Mouse (Mus musculus) thymus, postnatal 25 days (tissue): ENCODE data around the gene Diras1.
A peak's percentile ranks its signal among the peaks of the same experiment; 100 is the strongest.

Source experiments
- DNase-seq: peaks from one replicate; pipeline ENCODE4 v3.0.0; 2022

The Diras1 gene

DNA sequence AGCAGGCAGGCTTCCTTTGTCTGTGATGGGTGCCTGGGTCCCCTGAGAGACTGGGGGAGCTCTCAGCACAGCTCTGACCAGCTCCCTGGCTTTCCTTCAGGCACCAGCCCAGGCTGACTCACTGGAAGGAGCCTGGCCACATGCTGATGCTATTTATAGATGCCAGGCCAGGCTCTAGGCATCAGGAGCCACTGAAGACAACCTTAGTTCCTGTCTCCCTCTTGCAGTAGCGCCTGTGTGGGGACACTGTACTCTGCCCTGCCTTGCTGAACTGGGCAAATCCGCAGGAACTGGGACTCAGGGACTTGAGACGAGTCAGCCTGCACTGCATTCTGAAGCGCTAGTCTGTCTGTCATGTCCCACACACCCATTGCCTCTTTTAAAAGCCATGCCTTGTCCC, 1.9 kb upstream of the Diras1 start:
- no peak for DNase-seq

DNA sequence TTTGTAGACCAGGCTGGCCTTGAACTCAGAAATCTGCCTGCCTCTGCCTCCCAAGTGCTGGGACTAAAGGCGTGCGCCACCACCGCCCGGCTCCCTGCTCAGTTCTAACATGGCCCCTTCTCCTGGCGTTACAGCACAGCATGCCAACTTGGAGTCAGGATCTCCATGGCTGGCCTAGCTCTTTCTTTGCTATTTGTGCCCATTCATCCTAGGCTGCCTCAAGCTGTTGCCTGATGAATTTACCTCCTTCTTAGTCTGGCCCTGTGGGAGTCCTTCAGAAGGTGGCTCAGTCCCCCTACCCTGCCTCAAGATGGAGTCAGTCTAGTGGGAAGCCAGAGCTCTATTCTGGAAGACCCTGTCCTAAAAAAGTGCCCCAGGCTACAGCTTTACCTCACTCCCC, 1.4 kb upstream of the Diras1 start:
- DNase-seq, result no peak

DNA sequence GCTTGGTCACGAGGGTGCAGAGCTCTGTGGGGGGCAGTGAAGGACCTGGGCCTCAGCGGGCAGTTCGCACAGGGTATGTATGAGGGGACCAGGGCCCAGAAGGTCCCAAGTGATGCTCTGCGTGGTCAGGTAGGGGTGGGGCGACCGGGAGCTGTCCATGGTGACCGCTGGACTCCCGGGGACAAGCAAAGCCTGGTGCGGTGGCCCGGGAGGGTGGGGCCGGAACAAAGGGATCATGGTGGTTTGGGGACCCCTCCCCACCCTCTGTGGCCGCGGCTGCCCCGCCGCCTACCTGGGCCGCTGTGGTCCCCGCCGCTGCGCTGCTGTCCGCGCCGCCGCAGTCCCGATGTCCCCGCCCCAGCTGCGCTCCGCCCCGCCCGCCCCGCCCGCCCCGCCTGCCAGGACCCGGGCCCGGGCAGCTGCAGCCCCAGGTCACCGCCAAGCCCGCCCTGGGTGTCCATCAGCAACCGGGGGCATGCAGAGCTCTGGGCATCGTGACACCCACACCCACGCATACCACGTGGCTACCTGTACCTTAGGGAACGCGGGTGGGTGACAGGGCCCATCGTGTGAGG, 328 bp downstream of the Diras1 start:
- no peak for DNase-seq

DNA sequence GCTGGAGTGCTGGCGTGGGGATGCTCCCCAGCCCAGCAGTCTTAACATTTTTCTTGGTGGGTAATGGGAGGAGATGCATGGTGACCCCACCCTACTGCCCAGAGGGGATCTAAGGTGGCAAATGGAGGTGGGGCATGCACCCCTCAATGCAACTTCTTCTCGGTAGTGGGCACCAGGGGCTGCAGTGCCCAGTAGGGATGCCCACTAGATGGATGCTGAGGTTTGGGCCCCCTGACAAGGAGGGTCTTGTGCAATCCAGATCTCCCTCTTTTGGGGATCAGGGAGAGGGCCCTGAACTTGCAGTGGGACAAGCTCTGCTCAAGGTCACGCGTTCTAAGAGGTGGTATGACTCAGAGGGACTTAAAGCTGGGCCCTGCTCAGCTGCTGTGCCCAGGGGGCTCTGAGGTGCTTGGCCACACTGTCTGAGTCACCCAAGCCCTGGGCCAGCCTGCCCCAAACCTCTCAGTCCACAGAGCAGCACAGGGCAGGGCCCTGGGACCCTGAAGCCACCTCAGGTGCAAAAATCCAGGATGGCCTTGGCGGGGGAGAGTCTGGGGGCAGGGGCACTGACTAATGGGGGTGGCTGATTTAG, 1.0 kb downstream of the Diras1 start:
- DNase-seq, result no peak

DNA sequence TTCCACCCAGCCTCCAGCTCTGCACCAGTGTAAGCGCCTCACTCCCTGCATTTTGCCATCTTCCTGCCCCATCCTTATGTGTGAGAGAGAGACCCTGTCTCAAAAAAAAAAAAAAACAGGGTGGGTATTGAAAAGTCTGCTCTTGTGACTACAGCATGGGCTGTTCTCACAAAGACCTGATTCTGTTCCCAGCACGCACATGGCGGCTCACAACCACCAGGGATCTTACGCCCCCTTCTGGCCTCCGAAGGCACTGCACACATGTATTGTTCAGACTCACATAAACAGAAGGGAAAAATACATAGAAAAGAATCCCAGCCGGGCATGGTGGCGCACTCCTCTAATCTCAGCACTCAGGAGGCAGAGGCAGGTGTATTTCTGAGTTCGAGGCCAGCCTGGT, 2.7 kb downstream of the Diras1 start:
- DNase-seq, result no peak

DNA sequence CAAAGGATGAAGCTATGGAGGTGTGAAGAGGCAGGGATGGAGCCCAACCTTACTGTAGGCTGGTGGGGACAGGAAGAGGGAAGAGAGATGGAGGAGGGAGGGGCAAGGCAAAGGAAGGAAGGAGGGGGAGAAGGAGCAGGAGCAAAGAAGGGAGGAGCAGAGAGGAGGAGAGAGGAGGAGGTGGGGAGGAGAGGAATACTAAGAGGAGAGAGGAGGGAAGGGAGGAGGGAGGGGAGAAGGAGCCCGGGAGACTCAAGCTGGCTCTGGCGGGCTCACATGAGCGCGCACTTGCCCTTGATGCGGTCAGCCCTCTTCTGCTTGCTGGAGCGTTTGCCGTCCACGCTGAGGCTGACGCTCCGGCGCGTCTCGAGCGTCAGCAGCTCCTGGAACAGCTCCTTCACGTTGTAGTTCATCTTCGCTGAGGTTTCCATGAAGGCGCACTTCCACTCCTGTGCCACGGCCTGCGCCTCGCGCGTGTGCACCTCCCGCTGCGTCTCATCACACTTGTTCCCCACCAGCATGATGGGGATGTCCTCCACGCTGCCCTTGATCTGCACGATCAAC, 3.8 kb downstream of the Diras1 start:
- DNase-seq, result no peak

DNA sequence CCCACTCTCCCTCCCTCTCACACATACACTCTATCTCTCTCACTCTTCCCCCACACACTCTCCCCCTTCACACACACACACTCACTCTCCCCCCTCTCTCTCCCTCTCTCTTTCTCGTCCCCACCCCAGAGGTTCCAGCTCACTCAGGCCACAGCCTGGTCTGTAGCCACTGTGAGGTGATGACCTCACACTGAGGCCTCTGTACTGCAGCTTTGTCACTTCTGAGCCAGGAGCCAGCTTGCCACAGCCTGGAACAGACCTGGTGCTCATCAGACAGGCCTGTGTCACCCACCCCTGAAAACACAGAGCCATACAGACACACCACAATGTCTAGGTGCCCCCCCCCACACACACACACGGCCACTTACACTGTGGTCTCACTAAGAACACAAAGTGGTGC, 5.3 kb downstream of the Diras1 start:
- no peak for DNase-seq

DNA sequence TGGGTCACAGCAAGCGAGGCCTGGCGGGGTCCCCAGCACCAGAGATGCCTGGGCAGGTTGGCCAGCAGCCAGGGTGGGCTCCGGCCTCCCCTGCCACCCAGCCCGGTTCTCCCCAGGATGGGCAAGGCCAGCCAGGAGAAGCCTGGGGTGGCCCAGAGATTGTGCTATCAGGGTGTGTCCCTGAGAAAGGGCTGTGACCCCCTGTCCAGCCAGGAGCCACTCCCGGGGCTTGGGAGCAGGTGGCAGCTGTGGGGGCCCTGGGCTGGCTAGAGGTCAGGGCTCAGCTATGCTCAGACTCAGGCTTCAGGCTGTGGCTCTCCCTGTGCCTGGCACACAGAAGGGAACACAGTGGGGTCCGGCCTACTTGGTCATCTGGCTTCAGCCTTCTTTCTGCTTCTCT, 5.8 kb downstream of the Diras1 start:
- no peak for DNase-seq

DNA sequence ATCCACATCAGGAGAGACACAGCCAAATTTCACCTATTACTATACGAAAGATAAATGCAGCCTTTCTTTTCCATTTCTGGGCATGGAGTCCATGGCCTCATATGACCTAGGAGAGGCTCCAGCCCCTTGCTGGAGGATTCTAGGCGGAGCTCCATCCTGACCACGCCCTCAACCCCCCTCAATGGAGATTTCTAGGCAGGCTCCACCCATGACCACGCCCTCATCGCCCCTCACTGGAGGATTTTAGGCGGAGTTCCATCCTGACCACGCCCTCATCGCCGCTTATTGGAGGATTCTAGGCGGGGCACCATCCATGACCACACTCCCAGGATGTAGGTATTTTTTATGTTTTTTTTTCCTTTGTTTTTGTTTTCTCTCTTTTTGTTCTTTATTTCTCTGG, 7.1 kb downstream of the Diras1 start:
- DNase-seq, result no peak

DNA sequence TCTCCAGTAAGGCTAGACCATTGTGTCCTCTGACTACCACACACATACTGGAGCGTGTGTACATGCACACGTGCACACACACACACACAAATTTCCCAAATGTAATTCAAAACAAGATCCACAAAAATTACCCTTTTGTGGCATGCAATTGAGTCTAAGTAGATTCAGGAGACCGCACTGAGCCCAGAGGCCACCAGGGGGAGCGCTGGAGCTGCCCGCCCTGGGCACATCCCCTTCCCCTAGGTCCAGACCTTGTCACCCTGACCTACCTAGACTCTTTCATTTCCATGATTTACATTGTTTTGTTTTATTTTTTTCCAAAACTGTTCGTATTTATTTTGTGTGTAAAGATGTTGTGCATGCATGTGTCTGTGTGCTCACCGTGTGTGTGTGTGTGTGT, 8.8 kb downstream of the Diras1 start:
- DNase-seq, result peak; percentile 79

DNA sequence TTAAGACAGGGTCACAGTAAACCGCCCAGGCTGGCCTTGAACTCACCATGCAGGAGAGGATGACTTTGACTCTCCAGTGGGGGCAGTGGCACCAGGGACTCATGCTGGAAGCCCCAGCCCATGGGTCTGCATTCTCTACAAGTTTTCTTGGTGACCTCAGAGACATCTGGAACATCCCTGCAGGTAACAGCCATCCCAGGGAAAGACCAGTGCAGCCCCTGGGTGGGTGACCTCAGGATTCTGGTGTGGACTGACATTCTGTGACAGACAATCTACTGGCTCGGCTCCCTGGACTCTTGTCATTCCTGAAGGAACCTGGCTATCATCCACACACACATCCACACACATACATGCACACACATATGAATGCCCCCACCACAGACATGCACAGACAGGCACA, 9.8 kb downstream of the Diras1 start:
- DNase-seq, result no peak

DNA sequence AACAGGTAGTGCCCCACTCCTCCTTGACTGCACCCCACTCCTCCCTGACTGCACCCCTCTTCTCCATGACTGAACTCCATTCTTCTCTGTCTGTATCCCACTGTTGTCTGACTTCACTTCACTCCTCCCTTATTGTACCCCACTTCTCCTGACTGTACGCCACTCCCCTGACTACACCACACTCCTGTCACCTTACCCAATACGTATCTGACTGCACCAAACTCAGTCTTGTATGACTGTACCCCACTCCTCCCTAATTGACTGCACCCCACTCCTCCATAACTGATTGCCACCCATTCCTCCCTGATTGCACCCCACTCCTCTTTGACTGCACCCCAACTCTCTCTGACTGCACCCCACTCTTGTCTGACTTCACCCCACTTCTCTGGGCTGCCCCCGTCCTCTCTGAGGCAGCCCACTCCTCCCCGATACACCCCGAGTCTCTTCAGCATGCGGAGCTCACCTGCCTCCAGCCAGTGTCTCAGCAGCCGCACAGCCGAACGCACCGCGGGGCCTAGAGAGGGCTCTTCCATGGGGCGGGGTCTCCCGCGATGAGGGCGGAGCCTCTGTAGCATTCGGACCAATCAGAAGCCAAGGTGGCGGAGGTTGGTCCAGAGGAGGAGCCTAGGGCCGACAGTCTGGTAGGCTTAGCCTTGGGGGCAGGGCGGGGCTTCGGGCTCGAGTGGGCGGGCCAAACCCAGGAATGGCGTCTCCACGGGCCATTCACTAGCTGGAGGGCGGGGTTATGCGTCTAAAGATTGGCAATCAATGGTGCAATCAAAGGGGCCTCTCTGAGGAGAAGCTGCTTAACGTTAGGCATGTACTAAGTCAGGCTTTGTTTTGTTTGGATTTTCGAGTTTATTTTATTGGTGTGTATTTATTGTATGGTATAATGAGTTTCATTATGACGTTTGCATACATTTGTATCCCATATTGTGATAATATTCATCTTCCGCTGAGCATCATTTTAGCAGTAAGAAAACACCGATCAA, 10.8 kb downstream of the Diras1 start, which contains the start of gene Gng7:
Gng7 (minus strand) TSS at position 553 of the 992 bp plus-strand sequence.
- peak; percentile 86 for DNase-seq

DNA sequence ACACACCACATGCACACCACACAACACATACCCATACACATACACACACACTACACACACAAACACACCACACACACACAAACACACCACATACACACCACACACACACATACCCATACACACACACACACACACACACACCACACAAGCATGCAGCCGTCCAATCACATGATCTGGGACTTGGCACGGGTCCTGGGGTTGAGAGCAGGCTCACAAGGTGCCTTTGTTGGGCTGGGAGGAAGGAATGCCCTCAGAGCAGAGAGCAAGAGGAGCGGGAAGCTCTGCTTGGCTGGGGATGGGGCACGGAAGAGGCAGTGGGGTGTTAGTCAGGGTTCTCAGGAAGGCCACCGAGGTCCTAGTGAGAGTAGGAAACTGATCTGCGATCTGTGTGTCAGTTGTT, 14.6 kb downstream of the Diras1 start:
- no peak for DNase-seq

DNA sequence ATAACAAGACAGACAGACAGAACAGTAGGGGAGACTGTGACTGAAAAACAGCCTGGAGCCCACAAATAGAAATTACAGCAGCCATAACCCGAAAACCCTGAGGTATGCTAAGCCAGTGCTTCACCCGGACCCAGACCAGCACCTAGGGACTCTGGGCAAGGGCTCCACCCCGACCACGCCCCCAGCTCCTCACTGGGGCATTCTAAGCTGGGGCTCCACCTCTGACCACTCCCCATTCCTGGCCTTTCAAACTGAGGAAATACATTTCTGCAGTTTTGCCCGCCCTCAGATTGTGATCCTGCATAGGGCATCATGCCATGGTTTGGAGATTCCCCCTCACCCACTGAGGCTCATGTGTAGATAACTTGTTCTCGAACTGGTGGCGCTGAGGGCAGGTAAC, 18.2 kb downstream of the Diras1 start:
- DNase-seq, result no peak

DNA sequence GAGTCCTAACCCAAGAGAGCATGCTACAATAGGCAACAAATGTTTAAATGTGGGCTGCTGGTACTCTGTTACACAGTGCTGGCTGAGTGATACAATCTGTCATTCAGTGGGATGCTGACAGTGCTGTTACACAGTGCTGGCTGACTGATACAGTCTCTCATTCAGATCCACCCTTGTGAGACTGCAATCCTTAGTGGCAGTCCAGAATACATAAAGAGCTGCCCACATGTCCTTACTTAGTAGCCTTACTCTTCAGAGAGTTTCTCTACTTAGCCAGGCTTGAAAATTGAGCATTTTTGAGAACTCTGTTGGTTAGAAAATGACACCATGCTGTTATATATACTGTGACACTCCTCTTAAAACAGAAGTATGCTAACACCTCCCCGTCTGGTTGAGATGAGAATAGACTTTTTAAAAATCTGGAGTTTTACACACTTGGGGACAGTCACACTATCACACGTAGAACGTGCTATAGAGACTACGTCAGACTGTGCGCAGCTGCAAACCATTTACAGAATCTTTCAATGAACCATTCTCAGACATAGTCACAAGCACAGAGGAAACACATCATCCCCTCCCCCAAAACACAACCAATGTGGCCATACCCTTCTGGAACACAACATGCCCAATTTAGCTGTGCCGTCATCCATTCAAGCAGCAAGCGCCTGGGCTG, 19.3 kb downstream of the Diras1 start:
- DNase-seq, result no peak

DNA sequence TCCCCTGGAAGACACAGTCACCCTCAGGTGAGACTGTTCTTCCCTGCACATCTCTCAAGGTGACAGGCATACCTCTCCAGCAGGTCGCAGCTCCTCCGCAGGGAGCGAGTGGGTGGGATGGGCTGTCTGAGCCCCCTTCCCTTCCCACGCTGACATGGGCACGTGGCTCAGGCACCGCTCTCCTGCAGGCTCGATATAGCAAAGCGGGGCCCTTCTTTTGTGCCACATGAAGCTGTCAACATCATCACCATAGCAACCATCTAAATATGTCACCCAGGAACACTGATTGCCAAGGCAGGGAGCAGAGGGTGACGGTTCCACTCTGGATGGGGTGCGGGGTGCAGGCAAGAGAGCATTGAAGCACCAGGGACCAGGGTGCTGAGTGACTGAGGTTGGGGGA, 24.3 kb downstream of the Diras1 start:
- DNase-seq, result no peak

DNA sequence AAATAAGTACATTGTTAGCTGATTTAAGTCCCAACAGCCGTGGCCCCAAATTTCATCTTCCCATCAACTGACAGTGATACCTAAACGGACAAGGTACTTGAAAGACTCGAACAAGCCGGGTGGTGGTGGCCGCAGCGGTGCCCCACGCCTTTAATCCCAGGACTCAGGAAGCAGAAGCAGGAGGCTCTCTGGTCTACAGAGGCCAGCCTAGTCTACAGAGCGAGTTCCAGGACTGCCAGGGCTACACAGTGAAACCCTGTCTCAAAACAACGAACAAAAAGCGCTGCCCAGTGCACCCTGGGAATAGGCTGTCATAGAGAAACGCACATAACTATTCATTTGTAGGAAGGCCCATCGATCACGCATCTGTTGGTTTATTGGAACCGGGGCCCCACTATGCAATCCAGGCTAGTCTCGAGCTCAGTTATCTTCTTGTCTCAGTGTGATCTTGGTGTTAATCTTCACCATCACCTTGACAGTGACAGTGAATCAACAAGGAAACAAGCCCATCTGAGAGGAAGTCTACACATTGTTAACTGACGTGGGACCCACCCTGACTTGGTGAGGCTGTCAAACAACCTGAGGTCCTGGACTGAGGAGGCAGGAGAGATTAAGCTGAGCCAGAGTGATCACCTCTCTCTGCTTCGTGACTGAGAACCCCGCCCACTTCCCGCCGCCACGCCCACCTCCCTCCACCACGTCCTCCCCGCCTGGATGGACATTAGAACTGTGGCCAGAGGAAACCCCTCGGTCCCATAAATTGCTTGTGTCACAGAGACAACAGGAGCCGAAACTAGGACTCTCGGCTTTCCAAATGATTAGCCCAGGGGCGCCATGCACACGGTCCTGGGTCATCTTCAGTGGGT, 25.0 kb downstream of the Diras1 start:
- no peak for DNase-seq

DNA sequence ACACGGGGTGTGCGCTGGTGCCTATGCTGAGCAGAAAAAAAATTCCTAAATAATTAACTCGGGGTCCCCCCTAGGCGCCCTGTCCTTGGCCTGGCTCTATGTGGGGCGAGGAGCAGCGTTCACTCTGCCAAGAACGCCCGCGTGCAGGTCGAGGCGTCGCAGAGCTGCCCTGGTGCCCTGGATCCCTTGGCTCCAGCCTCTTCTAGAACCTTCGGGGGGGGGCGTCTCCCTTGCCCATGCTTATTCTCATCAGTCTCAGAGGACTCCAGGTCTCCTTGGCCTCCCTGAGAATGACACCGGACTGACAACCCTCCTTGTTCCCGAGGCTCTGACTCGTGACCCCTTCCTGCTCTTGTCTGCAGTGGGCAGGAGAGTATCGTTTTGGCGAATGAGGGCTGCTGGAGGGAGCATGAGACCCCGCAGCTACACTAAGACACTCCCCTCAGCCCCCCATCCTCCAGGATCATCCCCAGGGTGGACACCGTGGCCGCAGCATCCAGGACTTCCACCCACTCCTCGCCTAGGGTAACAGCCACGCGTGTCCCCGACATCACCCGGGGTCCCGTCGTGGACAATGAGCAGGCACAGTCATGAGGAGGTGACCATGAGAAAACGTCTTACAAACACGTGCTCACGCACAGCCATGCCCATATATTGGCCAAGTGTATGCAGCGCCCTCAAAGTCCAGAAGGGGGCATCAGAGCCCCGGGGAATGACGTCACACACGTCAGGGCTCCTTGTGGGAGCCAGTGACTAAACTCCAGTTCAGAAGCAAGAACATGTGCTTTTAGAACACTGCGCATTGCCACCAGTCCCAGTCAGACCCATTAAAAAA, 25.9 kb downstream of the Diras1 start:
- peak; percentile 89 for DNase-seq

DNA sequence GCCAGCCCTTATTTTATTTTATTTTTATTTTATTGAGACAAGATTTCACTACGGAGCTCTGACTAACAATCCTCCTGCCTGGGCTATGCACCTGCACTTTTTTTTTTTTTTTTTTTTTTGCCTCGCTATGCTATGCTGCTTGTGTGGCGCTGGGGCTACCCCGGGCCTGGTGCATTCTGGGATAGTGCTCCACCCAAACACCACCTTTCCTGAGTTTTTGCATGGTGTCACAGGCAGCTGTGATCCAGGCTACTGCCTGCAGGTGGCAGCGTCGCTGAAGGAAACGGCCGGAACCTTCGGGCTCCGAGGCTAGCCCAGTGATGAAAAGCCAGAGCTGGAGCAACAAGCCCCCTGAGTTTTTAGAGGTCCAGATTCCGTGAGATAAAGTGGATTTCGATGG, 26.7 kb downstream of the Diras1 start:
- peak; percentile 71 for DNase-seq

DNA sequence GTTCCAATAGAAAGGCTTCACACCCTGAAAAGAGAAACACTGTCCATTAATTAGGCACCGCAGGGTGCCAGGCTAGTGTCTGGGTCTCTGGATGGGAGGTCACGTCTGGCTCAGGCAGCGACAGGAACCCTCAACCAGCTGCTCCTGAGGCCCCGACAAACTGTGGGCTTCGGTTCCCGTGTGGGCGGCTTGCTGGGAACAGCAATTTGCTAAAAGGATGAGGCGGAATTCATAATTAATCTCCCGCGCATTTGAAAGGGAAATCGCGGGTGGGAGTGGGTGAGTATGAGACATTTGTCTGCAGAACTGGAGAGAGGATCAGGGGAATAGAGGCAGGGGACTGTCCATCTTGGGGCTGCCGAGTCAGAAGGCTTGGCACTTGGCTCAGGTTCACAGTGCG, 27.4 kb downstream of the Diras1 start:
- no peak for DNase-seq

DNA sequence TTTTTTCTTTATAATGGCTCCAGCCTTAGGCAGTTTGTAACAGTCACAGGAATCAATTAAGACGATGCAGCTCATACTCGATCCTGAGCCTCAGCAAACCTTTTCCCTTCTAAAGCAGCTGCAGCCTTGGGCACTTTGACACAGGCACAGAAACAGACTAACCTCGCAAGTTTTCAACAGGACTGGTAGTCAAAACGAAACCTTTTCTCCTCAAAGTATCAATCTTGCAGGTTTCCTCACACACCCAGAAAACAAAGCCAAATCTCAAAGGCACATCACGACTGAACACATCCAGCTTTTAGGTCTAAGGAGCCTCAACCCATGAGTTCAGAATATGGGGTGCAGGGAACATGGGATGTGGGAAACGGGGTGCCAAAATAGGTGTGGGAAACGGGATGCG, 28.1 kb downstream of the Diras1 start:
- DNase-seq, result no peak
